Mouse (Mus musculus) spleen, adult 2 months (tissue): ENCODE data around the gene Chrnb1.

Source experiments
- CTCF ChIP-seq: fragments of 200-500 bp; IDR thresholded peaks from 2 replicates; pipeline ENCODE4 v1.5.1; 2011; ENCODE audit warnings: mild to moderate bottlenecking, inconsistent platforms; ENCODE audit not compliant: insufficient read depth, insufficient read length, insufficient replicate concordance; ENCODE audit errors: extremely low read depth
- POLR2A ChIP-seq: fragments of 200-500 bp; IDR thresholded peaks from 2 replicates; pipeline ENCODE4 v1.6.1; 2011; ENCODE audit warnings: low read depth, low read length, inconsistent platforms

GRCm38 (mm10) chr11:69818365-69818764 is 22.6 kb upstream of the Chrnb1 start, which contains the start of gene Spem2:
- no peak for TF ChIP-seq CTCF
- no peak for TF ChIP-seq POLR2A
